Mouse (Mus musculus): ENCODE results near the gene Mettl18.

GRCm38 (mm10) chr1:163974471-163974870, 20.2 kb upstream of the Mettl18 start:
- no peak for TF ChIP-seq GATA1 (IDR thresholded peaks at IDR 0.05; ENCODE audit: borderline replicate concordance, low read length)
- TF ChIP-seq FLI1 (IDR thresholded peaks at IDR 0.05; ENCODE audit: low read length), result no peak
